Mouse (Mus musculus): ENCODE results near the gene Rasal1.

Gene Rasal1

GRCm38 (mm10) chr5:120651230-120651629, 2.6 kb downstream of the Rasal1 start:
- in situ Hi-C loops (cut with MboI, MseI), result no loop called here

DNA sequence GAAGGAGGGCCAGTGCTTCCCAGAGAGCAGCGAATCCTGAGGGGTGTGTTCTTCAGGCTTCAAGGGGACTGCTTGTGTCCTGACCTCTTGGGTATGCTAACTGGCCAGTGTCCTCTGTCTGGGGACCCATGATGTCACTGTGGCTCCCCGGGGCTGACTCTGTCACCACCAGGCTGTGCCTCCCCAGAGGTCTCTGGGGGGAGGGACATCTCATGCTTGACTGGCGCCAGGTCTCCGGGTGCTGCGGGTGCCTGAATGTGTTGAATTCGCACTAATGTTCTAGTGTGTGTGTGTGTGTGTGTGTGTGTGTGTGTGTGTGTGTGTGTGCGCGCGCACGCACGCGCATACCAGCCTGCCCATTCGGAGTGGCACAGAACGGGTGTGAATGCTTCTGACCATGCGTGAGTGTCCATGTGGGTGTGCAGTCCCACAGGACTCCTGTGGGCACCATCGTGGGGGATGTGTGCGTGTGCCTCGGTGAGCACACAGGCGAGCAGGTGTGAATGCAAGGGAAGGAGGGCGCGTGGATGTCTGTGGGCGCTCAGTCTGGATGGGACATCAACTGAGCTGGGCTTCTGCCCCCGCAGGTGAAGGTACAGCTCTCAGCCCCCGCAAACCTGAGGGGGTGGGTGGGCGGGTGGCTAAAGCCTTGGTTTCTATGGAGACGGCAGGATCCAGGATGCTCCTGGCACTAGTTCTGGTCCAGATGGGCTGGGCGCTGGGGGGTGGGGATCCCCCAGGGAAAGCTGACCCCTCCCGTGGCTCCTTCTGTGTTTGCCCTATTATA, 4.5 kb downstream of the Rasal1 start:
- in situ Hi-C loops (cut with MboI, MseI), result no loop called here

GRCm38 (mm10) chr5:120653873-120654272, 5.3 kb downstream of the Rasal1 start:
- in situ Hi-C loops (cut with MboI, MseI), result no loop called here

DNA sequence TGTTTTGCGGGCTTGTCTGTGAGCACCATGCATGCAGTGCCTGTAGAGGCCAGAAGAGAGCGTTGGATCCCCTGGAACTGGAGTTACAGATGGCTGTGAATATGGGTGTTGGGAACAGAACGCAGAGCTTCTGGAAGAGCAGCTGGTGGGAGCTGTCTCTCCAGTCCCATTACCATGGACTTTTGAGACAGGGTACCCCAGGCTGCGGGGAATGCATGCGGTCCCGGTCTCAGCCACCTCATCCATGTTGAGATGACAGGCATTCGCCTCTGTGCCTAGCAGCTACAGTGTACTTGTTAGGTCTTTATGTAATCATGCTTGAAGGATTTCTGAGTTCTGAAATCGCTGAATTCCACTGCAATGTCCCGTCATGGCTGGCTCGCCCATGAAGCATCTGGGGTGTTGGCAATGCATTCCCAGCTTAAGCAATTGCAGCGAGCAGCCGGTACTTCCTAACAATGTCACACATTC, 7.7 kb downstream of the Rasal1 start:
- in situ Hi-C loops (cut with MboI, MseI), result no loop called here

DNA sequence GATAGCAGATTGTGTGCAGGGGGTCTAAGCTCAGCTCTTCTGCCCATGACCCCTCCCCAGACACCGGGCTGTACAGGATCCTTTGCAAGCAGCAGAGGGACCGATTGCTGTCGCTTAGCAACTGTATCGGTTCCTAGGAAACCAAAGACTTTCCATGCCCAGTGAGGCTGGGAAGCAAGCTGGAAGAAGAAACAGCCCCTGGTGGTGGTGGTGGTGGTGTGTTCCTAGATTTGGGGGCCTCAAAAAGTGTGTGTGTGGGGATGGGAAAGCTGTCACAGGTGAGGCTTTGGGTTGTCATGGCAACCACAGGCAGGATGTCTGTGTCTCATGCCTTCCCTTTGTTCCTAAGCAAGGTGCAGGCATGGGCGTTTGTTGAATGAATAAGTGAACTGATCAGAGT, 12.2 kb downstream of the Rasal1 start:
- in situ Hi-C loops (cut with MboI, MseI), result loop anchor here (5.0 kb wide), 2 partner anchors 34 to 39 kb away; no protein-coding TSS in a partner anchor

GRCm38 (mm10) chr5:120664888-120665287, 16.3 kb downstream of the Rasal1 start:
- in situ Hi-C loops (cut with MboI, MseI), result loop anchor here (5.0 kb wide), 2 partner anchors 38 to 43 kb away; no protein-coding TSS in a partner anchor

DNA sequence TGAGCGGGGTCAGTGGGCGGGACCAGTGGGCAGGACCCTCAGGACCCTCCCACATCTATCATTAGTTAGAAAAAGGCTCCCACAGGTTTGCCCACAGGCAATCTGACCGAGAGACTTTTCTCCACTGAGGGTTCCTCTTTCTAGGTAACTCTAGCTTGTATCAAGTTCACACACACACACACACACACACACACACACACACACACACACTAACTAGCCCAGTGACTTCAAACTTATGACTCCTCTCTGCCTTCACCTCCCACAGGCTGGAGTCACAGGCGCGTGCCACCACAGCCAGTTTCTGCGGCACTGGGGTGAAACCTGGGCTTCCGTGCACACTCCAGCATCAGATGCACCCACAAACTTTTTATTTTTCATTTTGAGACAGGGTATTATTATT, 20.1 kb downstream of the Rasal1 start:
- in situ Hi-C loops (cut with MboI, MseI), result no loop called here

DNA sequence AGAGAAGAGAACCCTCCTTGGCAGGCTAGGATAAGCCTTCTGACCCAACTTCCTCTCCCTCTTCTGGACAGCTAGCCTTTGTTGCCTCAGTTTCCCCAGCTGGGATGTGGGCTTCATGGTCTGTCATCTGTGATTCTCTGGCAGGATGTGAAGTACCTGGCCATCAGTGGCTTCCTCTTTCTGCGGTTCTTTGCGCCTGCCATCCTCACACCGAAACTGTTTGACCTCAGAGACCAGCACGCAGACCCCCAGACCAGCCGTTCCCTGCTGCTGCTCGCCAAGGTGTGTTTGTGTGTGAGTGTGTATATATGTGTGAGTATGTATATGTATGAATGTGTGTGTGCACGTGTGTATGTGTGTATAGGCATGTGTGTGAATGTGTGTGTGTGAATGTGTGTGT, 21.5 kb downstream of the Rasal1 start:
- in situ Hi-C loops (cut with MboI, MseI), result loop anchor here in 1 of 2 experiments (5.0 kb wide), 1 partner anchor 42 kb away; the partner anchor contains the start of gene Dtx1

GRCm38 (mm10) chr5:120671865-120672264, 23.3 kb downstream of the Rasal1 start:
- in situ Hi-C loops (cut with MboI, MseI), result loop anchor here in 1 of 2 experiments (5.0 kb wide), 1 partner anchor 40 kb away; the partner anchor contains the start of gene Dtx1

- in situ Hi-C loops (cut with MboI, MseI), result loop anchor here in 1 of 2 experiments (5.0 kb wide), 1 partner anchor 39 kb away; the partner anchor contains the start of gene Dtx1
These were observed 25.0 kb downstream of the Rasal1 start for GRCm38 (mm10) chr5:120673626-120674025.

DNA sequence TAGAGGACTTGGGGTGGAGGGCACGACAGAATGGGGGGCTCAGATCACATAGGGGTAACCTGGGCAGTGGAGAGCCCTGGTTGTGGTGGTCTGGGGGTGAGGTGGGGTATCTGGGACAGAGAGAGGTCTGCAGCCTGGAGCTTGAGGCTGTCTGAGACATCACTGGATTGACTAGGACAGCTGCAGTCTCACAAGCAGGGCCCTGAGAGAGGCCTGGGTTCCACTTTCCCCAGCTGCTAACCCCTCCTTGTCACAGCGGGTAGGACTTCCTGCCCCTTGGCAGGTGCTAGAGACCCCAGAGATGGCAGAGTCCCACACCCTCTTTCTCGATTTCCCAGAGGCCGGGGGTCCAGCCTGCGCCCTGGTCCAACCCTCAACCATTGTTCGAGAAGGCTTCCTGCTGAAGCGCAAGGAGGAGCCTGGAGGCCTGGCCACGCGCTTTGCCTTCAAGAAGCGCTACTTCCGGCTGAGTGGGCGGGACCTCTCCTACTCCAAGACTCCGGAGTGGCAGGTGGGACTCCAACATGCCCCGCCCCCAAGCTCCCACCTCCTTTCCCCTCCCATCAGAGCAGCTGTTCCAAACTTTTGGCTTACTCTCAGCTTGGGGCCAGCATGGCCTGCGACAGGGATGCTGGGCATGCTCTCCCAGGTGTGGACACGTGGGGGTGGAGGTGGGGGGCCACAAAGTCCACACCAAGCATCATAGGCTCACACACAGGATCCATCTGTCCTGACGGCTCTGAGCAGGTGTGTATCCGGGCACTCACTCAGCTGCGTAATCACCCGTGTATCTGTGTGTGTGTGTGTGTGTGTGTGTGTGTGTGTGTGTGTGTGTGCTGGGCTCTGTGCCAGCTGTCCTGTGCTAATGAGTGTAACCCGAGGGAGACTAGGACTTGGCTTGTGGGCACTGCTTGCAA, 25.9 kb downstream of the Rasal1 start:
- in situ Hi-C loops (cut with MboI, MseI), result loop anchor here in 1 of 2 experiments (5.0 kb wide), 1 partner anchor 38 kb away; the partner anchor contains the start of gene Dtx1

DNA sequence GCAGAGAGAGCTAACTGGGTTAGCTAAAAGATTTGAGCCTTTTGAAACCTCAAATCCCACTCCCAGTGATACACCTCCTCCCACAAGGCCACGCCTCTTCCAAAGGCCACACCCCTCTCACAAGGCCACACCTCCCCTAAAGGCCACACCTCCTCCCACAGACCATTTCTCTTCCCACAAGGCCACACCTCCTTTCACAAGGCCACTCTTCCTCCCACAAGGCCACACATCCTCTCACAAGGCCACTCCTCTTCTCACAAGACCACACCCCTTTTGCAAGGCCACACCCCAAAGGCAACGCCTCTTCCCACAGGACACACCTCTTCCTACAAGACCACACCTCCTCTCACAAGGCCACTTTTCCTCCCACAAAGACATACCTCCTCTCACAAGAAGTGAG, 28.9 kb downstream of the Rasal1 start:
- in situ Hi-C loops (cut with MboI, MseI), result no loop called here

- in situ Hi-C loops (cut with MboI, MseI), result no loop called here
These were observed 31.3 kb downstream of the Rasal1 start for GRCm38 (mm10) chr5:120679676-120680555.

- in situ Hi-C loops (cut with MboI, MseI), result no loop called here
These were observed 32.3 kb downstream of the Rasal1 start for GRCm38 (mm10) chr5:120680918-120681317.

GRCm38 (mm10) chr5:120682982-120683771, 34.6 kb downstream of the Rasal1 start:
- in situ Hi-C loops (cut with MboI, MseI), result no loop called here

- in situ Hi-C loops (cut with MboI, MseI), result no loop called here
These were observed 37.1 kb downstream of the Rasal1 start for GRCm38 (mm10) chr5:120685678-120686077.

GRCm38 (mm10) chr5:120686749-120687483, 38.3 kb downstream of the Rasal1 start:
- in situ Hi-C loops (cut with MboI, MseI), result no loop called here

DNA sequence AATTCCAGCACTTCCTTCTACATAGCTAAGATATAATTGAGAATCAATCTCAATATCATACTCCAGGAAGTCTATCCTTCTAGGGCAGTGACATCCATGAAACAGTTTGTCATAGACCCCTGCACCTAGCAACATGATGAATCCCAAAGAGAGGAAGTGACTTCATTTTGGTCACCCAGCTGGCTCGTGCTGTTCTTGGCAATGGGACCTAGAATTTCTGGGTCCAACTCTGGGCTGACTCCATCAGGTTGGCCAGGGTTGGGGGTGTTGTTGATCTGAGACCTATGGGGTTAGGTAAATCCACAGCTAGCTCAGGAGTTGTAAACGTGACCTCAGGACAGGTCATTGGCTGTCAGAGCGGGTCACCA, 38.9 kb downstream of the Rasal1 start:
- in situ Hi-C loops (cut with MboI, MseI), result no loop called here

DNA sequence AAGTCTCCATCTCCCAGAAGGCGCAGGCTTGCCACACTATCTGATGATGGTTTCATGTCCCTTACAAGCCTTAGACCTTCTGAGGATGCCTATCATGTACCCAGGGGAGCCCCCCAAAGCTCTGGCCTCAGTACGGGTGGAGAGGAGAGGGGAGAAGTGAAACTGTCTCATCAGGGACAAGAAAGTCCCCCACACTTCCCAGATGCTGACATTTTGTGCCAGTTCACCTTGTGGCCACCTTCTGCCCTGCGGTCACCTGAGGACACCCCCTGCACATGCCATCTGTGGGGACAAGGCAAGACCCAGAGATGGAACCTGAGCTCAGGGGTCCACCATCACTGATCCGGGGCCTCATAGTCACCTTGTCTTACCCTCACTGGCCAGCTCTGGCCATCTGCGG, 39.3 kb downstream of the Rasal1 start:
- in situ Hi-C loops (cut with MboI, MseI), result no loop called here
